Mouse (Mus musculus) lung, postnatal 0 days (tissue): Measurements from ENCODE around the gene Net1.

Source experiments
- CTCF ChIP-seq: IDR thresholded peaks from 2 replicates; pipeline ENCODE4 v1.5.1; 2016; ENCODE audit warnings: antibody characterized with exemption, mild to moderate bottlenecking
- EP300 ChIP-seq: IDR thresholded peaks from 2 replicates; pipeline ENCODE4 v1.6.1; 2016; ENCODE audit warnings: antibody characterized with exemption, mild to moderate bottlenecking, control low read depth

- TF ChIP-seq CTCF = no peak
- no peak for TF ChIP-seq EP300
Observed at GRCm38 (mm10) chr13:3892601-3893000, 25.4 kb downstream of the Net1 start.
